Mouse (Mus musculus) T-helper 17 cell (primary cell): ENCODE data around the gene Gca.
"Not testable (repeated sequence)": the region's sequence is repeated elsewhere in the genome, so short reads cannot be mapped to it uniquely, and the experiment has no call there.

ENCODE experiments used
- in situ Hi-C, 2 experiments: fragments of 300-600 bp; cut with MboI, MseI; formaldehyde crosslinking; loops; 1 replicate in 1 of 2; 2 replicates in 1 of 2; pipeline ENCODE4 v1.15.1; 2025; ENCODE audit warnings: high pct_unique_total_duplicates in 2 of 2

Gene Gca

DNA sequence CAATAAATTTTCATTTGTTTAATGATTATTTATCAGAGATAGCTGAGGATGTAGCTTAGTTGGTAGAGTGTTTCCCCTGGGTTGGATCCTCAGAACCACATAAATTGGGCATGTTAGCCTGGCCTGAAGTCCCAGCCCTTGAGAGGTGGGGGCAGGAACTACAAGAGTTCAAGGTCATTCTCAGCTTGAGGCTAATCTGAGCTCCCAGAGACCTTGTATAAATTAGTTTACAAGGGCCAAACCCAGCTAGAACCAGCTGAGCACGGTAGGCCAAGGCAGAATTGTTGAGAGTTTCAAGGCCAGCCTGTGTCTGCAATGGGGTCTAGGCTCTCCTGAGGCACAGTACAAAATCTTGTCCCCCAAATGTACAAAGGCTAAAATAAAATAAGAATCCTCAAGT lies 1.5 kb downstream of the Gca start:
- in situ Hi-C loops = no loop called here

DNA sequence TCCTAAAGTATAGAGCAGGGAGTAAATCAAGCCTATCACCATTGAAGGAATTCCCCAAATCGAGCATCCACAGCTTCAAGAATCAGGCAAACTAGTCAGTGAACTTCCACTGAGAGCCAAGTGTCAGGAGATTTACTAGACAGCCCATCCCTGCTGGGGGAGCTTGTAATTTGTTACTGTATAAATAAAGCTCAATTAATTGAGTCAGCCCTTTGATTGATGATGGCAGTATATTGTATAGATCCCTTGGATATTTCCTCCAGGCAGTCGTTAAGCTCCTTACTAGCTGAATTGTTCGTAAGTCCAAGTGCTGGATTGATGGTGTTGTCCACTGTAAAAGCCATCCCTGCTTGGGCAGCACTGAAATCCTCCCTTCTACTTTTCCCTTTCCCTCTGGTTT lies 5.8 kb downstream of the Gca start:
- in situ Hi-C loops = no loop called here

DNA sequence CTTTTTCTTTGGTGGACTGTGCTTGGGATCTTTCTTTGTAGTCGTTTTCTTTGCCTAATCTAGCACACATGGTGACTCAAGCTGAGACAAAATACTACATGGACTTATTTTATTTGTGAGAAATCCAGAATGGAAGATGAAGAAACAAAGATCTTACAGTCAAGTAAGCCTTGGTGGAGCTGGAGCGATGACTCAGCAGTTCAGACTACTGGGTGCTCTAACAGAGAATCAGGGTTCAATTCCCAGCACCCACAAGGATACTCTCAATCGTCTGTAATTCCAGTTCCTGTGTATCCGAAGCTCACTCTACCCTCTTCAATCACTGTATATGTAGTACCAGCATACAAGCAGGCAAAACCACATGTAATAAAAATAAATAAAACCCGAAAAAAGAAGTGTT lies 6.2 kb downstream of the Gca start:
- in situ Hi-C loops = no loop called here

GRCm38 (mm10) chr2:62670767-62671166 lies 6.7 kb downstream of the Gca start:
- in situ Hi-C loops = no loop called here

DNA sequence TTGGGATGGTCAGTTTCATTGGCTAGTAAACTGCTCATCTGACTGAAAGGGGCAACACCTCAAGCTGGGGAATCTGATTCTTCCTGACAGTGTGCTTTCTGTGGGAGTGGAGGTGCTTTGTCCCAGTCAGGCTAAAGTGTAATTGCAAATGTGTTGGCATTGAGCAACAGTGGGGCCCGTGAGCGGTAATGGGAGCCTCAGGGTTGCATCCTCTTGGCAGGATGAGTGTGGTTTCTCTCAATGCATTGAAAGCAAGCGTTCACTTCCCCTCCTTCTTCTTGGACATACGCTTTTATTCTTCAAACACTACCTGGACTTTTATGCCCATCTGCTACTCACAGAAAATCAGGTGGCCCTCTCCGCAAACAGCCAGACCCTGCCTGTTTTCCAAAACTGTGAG lies 8.7 kb downstream of the Gca start:
- in situ Hi-C loops = no loop called here

GRCm38 (mm10) chr2:62681667-62682066 lies 17.6 kb downstream of the Gca start:
- in situ Hi-C loops = no loop called here

DNA sequence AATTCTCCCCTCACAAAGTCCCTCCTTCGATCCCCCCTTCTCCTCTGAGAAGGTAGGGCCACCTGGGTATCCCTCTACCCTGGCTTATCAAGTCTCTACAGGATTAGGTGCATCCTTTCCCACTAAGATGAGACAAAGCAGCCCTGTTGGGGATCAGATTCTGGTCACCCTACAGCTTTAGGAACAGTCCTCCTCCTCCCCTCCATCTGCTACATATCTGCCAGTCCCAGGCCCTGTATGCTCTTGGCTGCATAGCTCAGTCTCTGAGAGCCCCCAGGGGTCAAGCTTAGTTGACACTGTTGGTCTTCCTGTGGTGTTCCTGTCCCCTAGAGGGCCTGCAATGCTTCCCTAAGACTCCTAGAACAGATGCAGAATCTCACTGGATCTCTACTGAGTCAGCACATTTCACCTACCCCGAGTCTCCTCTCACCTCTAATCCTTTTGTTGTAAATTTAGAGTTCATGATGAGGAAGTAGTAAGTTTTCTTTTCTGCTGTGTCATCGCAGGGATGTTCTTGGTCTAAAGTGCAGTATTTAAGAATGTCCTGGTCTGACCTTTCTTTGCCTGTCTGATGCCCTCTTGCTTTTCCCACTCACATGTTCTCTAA lies 21.0 kb downstream of the Gca start:
- in situ Hi-C loops = no loop called here

- in situ Hi-C loops = no loop called here
Observed at GRCm38 (mm10) chr2:62685934-62686333, 21.8 kb downstream of the Gca start.

GRCm38 (mm10) chr2:62706313-62706712 lies 42.2 kb downstream of the Gca start:
- in situ Hi-C loops = no loop called here

GRCm38 (mm10) chr2:62709633-62710032 lies 45.5 kb downstream of the Gca start:
- in situ Hi-C loops = no loop called here

GRCm38 (mm10) chr2:62714362-62714761 lies 50.3 kb downstream of the Gca start:
- in situ Hi-C loops = not testable (repeated sequence)

DNA sequence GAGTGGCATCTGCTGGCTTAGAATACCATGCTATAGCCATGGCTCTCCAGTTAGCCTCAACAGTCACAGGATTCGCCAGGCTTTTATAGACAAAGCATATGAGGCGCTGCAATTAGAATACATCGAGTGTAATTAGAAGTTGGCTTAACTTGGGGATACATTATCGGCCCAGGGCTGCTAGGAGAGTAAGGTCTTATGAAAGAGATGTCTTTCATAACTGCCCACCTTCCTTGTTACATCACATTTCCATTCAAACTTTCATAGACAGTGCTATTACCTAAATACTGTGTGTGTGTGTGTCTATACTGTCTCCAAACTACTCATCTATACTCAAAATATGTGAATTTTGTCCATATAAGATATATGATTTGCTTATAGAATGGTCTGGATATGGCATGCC lies 51.2 kb downstream of the Gca start:
- in situ Hi-C loops = no loop called here

GRCm38 (mm10) chr2:62717270-62717669 lies 53.2 kb downstream of the Gca start:
- in situ Hi-C loops = no loop called here

GRCm38 (mm10) chr2:62718411-62718810 lies 54.3 kb downstream of the Gca start:
- in situ Hi-C loops = no loop called here

DNA sequence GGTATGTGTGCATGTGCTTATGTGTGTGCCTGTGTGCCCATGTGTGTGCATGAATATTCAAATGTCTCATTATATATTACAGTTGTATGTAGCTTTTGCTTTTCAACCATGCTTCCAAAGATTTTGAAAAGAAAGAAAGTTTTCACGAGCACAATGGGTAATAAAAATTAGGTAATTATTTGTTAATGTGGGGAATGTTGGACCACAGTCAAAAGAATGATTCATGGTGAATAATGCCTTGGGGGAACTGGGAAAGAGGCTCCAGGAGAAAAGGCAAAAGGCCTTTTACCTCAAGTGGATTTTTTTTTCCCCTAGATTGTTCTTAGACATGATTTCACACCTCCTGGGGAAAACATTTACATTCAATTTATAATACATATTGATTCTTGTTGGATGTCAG lies 61.9 kb downstream of the Gca start:
- in situ Hi-C loops = no loop called here

DNA sequence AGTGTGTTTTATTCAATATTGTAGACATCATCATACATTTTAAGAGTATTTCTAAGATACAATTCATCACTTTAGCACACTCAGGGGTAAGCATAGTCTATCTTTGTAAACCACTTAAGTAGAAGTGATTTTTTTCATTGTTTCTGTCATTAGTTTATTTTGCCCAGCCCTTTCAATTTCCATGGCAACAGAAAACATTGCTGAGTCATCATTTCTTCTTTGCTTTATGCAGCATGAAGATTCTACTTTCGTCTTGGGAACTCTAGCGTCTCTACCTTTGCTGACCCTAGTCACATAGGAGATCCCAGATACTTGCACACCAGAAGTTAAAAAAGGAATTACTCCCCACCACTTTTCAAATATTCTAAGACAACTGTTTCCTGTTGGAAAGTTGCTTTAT lies 63.6 kb downstream of the Gca start:
- in situ Hi-C loops = no loop called here

DNA sequence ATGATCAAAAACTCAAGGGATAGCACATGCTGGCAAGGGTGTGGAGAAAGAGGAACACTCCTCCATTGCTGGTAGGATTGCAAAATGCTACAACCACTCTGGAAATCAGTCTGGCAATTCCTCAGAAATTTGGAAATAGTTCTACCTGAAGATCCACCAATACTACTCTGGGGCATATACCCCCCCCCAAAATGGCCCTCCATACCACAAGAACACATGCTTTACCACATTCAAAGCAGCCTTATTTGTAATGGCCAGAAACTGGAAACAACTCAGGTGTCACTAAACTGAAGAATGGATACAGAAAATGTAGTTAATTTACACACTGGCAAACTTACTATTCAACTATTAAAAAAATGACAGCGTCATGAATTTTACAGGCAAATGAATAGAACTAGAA lies 66.6 kb downstream of the Gca start:
- in situ Hi-C loops = no loop called here

- in situ Hi-C loops = no loop called here
Observed at GRCm38 (mm10) chr2:62743098-62743497, 79.0 kb downstream of the Gca start.
